Mouse (Mus musculus) limb, embryonic 11.5 days (tissue): ENCODE measurements at regions not wholly inside any gene's neighbourhood (a gene's known extent, or its start where the extent isn't known, plus 50 kb on each side); places are given as distances from the start of the nearest gene placed in this dataset.

ENCODE experiments used
- ATAC-seq: fragments of 200-750 bp; cut with Nextera tagmentation; 2 replicates; pipeline ENCODE4 v1.8.0; 2017; ENCODE audit warnings: low read depth; ENCODE audit not compliant: insufficient number of reproducible peaks, low FRiP score, low TSS enrichment
- DNase-seq: peaks from one replicate; pipeline ENCODE4 v3.0.0-alpha.2; 2015; ENCODE audit warnings: low spot score
- H3K27ac ChIP-seq: fragments of 300-500 bp; sonication (generic); replicated peaks from 2 replicates; pipeline ENCODE4 v1.5.1; 2014; ENCODE audit warnings: low read depth, mild to moderate bottlenecking, low read length
- H3K27me3 ChIP-seq: fragments of 300-500 bp; sonication (generic); 2 replicates; pipeline ENCODE4 v1.6.1; 2014; ENCODE audit warnings: mild to moderate bottlenecking, low read length, mixed read lengths; ENCODE audit not compliant: control insufficient read depth, insufficient read depth
- H3K36me3 ChIP-seq: fragments of 300-500 bp; sonication (generic); 2 replicates; pipeline ENCODE4 v1.6.1; 2014; ENCODE audit warnings: mild to moderate bottlenecking, low read length, moderate library complexity, mixed read lengths; ENCODE audit not compliant: control insufficient read depth, insufficient read depth
- H3K4me1 ChIP-seq: fragments of 300-500 bp; sonication (generic); 2 replicates; pipeline ENCODE4 v1.6.1; 2014; ENCODE audit warnings: low read length, mixed read lengths; ENCODE audit not compliant: control insufficient read depth, insufficient read depth
- H3K4me2 ChIP-seq: fragments of 300-500 bp; sonication (generic); 2 replicates; pipeline ENCODE4 v1.6.1; 2014; ENCODE audit warnings: low read depth, mild to moderate bottlenecking, moderate library complexity; ENCODE audit not compliant: severe bottlenecking
- H3K4me3 ChIP-seq: fragments of 300-500 bp; sonication (generic); 2 replicates; pipeline ENCODE4 v1.5.1; 2014; ENCODE audit warnings: low read depth, low read length
- H3K9ac ChIP-seq: fragments of 300-500 bp; sonication (generic); 2 replicates; pipeline ENCODE4 v1.6.1; 2014; ENCODE audit warnings: mild to moderate bottlenecking, low read length
- H3K9me3 ChIP-seq: fragments of 300-500 bp; sonication (generic); 2 replicates; pipeline ENCODE4 v1.6.1; 2016; ENCODE audit warnings: low read length; ENCODE audit not compliant: control insufficient read depth
- WGBS: fragments of 180-500 bp; shearing (Covaris S2); extraction: QIAGEN DNeasy Blood & Tissue Kit; methylation state at CpG from one replicate; pipeline ENCODE4 v1.1.7; 2014; 5-methylcytosine and 5-hydroxymethylcytosine counted together

DNA sequence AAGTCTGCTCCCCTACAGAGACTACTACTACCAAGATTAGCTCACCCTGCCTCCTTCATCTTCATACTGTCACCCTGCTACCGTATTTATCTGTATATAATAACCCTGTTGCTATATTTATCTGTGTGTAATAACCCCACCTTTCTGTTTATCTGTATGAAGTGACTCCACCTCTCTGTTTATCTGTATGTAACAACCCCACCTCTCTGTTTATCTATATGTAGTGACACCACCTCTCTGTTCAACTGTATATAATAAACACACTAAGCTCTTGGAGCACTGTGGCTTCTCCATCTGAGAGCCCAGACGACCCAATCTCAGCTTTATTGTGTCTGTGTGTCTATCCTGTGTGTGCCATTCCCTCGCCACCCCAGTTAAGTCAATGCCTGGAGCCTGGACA is 154.7 kb downstream of the Katnal1 start:
- no peak overlapping the region for H3K27ac ChIP-seq
- WGBS: 53% methylated on average over 3 of the region's 3 CpGs
- H3K27me3 ChIP-seq: no peaks in the 10 kb centered on the region
- H3K4me3 ChIP-seq: no peak overlapping the region
- no peak overlapping the region for H3K4me2 ChIP-seq
- ATAC-seq: no peak
- no peak overlapping the region for H3K9ac ChIP-seq
- H3K36me3 ChIP-seq: no peaks in the 10 kb centered on the region
- DNase-seq: no peak
- no peaks in the 10 kb centered on the region for H3K9me3 ChIP-seq
- no peaks in the 10 kb centered on the region for H3K4me1 ChIP-seq

DNA sequence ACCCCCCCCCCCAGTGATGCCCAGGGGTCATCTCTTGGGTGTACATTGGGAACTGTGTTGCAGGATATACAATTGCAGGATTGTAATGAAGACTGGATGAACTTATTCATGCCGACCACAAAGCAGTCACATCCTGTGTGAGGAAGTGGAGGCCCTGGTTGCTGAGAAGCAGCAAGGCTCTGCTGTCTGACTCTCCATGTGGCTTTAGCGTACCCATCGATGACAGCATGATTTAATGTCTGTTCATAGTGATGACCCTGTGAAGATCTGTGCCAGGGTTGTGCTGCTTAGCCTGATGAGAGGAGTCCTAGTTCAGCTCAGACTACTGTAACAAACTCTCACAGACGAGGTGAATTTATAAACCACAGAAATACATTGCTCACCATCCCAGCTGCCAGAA is 159.7 kb downstream of the Katnal1 start:
- no peak overlapping the region for H3K27ac ChIP-seq
- H3K4me3 ChIP-seq: no peak overlapping the region
- H3K4me1 ChIP-seq: no peaks in the 10 kb centered on the region
- no peak for DNase-seq
- no peaks in the 10 kb centered on the region for H3K27me3 ChIP-seq
- H3K9me3 ChIP-seq: no peaks in the 10 kb centered on the region
- no peak overlapping the region for H3K9ac ChIP-seq
- ATAC-seq: no peak
- no peak overlapping the region for H3K4me2 ChIP-seq
- H3K36me3 ChIP-seq: no peaks in the 10 kb centered on the region
- WGBS: 86% methylated on average over 4 of the region's 4 CpGs

GRCm38 (mm10) chr5:148768346-148768745 is 160.8 kb downstream of the Katnal1 start:
- ATAC-seq (no peak), DNase-seq (no peak)
- Histone ChIP-seq H3K27ac (no peak overlapping the region), H3K4me3 (no peak overlapping the region), H3K27me3 (no peaks in the 10 kb centered on the region), H3K9ac (no peak overlapping the region), H3K4me1 (no peaks in the 10 kb centered on the region), H3K36me3 (no peaks in the 10 kb centered on the region), H3K9me3 (no peaks in the 10 kb centered on the region), H3K4me2 (no peak overlapping the region)
- WGBS: 72% methylated on average over 7 of the region's 7 CpGs

DNA sequence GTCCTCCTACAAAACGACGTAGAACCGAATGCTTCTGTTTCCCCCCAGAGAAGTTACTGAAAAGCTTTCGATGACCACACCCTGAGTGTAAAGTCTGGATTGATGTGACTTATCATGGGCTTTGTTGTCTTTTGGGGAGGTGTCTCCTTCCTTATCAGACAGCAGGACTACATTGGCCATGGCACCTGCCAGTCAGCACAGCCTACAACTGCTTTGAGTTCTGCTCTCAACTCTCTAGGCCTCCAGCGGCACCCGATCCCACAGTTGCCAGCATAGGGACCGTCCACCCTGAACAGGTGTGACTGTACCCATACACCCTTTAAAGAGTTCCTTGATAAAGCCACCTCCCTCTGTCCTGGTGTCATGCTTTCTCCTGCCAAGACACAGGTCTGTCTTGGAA is 163.1 kb downstream of the Katnal1 start:
- Histone ChIP-seq H3K4me3 (no peak overlapping the region), H3K36me3 (no peaks in the 10 kb centered on the region), H3K27me3 (no peaks in the 10 kb centered on the region), H3K4me2 (no peak overlapping the region), H3K9me3 (no peaks in the 10 kb centered on the region), H3K9ac (no peak overlapping the region), H3K27ac (no peak overlapping the region), H3K4me1 (no peaks in the 10 kb centered on the region)
- ATAC-seq (no peak), DNase-seq (no peak)
- 92% methylated on average over 7 of the region's 7 CpGs for WGBS

DNA sequence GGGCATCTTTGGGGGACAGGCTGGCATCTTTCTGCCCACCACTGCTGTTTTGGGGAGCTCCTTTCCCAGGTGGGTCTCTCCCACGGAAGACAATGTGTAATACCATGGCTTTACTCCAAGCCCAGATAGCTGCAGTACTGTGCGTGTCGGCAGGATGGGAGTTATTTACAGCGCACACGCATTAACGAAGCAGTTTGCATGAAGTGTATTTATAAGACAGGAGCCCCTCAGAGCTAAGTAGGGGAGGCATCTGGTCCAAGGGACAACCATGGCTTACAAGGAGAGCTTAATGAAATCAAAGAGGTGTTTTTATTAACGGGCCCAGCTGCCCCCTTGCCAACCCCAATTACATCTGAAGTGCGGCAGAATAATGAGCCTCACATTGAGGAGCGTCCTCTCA is 169.0 kb downstream of the Katnal1 start:
- WGBS: 49% methylated on average over 9 of the region's 9 CpGs
- ATAC-seq: no peak
- no peaks in the 10 kb centered on the region for H3K36me3 ChIP-seq
- DNase-seq: no peak
- no peaks in the 10 kb centered on the region for H3K27me3 ChIP-seq
- H3K4me2 ChIP-seq: no peak overlapping the region
- no peak overlapping the region for H3K4me3 ChIP-seq
- no peaks in the 10 kb centered on the region for H3K9me3 ChIP-seq
- no peak overlapping the region for H3K27ac ChIP-seq
- H3K4me1 ChIP-seq: 0 out of 2 replicates have a peak, but pooled peaks cover 3% of the 10 kb centered on the region
- no peak overlapping the region for H3K9ac ChIP-seq

GRCm38 (mm10) chr5:148758786-148759185 is 170.3 kb downstream of the Katnal1 start:
- no peaks in the 10 kb centered on the region for H3K9me3 ChIP-seq
- H3K4me3 ChIP-seq: no peak overlapping the region
- DNase-seq (no peak), ATAC-seq (no peak)
- WGBS: 72% methylated on average over 7 of the region's 7 CpGs
- H3K9ac ChIP-seq: no peak overlapping the region
- no peak overlapping the region for H3K4me2 ChIP-seq
- 0 out of 2 replicates have a peak, but pooled peaks cover 3% of the 10 kb centered on the region for H3K4me1 ChIP-seq
- no peaks in the 10 kb centered on the region for H3K36me3 ChIP-seq
- H3K27ac ChIP-seq: no peak overlapping the region
- no peaks in the 10 kb centered on the region for H3K27me3 ChIP-seq

DNA sequence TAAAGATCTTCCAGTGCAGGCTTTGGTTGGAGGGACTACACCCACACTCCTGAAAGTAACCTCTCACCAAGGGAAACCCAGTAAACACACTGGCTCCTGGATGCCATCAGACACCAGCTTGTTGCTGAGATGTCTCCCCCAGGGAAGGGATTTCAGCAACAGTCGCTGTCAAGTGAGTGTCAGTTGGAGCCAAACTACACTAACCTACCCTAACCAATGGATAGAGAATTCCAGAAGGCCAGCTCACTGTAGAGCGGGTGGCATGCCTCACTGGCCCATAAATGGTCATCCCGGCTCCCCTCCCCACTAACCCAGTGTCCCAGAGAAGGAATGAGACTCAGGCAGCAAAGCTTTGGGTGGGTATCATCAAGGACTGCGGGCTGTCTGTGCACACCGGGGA is 171.4 kb downstream of the Katnal1 start:
- H3K27ac ChIP-seq: no peak overlapping the region
- 66% methylated on average over 5 of the region's 5 CpGs for WGBS
- no peaks in the 10 kb centered on the region for H3K9me3 ChIP-seq
- no peak for DNase-seq
- H3K9ac ChIP-seq: no peak overlapping the region
- no peaks in the 10 kb centered on the region for H3K27me3 ChIP-seq
- H3K4me1 ChIP-seq: 0 out of 2 replicates have a peak, but pooled peaks cover 3% of the 10 kb centered on the region
- no peak for ATAC-seq
- no peak overlapping the region for H3K4me2 ChIP-seq
- H3K36me3 ChIP-seq: no peaks in the 10 kb centered on the region
- no peak overlapping the region for H3K4me3 ChIP-seq

DNA sequence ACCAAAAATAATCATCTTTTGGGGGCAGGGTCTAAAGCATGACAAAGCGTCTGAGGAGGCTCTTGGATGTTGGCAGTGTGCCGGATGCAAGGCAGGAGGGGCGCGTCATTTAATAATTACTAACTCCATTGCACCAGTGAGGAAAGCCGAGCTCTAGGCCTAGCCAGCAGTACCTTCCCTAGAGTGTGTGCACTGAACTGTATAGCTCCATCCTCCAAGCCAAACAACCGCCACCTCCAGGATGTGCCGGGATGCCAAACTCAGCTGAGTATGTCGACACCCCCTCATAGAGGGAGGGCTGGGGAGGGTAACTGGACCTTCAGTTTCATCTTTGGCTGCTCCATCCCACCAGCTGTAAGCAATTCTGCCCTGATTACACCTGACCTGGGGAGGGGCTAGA is 171.9 kb downstream of the Katnal1 start:
- no peak overlapping the region for H3K9ac ChIP-seq
- H3K27me3 ChIP-seq: no peaks in the 10 kb centered on the region
- no peak overlapping the region for H3K4me3 ChIP-seq
- ATAC-seq: no peak
- 0 out of 2 replicates have a peak, but pooled peaks cover 3% of the 10 kb centered on the region for H3K4me1 ChIP-seq
- no peak for DNase-seq
- no peak overlapping the region for H3K4me2 ChIP-seq
- 73% methylated on average over 8 of the region's 8 CpGs for WGBS
- no peak overlapping the region for H3K27ac ChIP-seq
- H3K36me3 ChIP-seq: no peaks in the 10 kb centered on the region
- no peaks in the 10 kb centered on the region for H3K9me3 ChIP-seq

DNA sequence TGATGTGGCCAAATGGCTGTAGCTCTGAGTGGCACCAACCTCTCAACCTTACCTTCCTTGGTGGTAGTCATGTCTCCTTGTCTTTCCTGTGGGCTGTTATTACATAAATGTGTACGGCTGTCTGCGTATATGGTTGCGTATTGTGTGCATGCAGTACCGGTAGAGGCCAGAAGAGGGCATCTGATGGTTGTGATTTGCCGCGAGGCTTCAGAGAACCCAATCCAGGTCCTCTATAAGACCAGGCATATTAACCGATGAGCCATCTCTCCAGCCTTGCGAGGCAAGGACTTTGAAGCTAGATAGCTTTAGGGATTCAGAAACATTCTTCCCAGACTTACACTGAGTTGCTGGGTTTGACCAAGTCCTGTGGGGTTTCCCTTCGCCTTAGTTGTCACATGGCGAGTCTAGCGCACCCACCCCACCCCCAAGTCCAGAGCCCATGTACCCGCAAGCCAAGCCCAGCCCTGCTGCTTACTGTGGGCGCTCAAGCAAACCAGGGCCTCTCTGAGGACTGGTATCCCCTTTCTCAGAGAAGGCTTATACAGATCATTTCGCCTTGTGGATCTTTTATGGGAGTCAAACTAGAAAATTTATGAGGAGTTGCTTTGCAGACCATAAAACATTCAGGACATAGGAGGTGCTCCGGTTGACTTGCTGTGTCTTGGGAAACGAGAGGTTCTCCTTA is 172.7 kb downstream of the Katnal1 start:
- DNase-seq: no peak
- Histone ChIP-seq H3K27ac (no peak overlapping the region), H3K4me2 (no peak overlapping the region), H3K9ac (no peak overlapping the region), H3K36me3 (no peaks in the 10 kb centered on the region), H3K4me3 (no peak overlapping the region), H3K4me1 (0 out of 2 replicates have a peak, but pooled peaks cover 3% of the 10 kb centered on the region), H3K9me3 (no peaks in the 10 kb centered on the region), H3K27me3 (no peaks in the 10 kb centered on the region)
- ATAC-seq: no peak
- WGBS: 74% methylated on average over 16 of the region's 16 CpGs
